Mouse (Mus musculus) lung, postnatal 0 days (tissue): ENCODE data around the gene Pitx2. TPM values are rescaled to one million over a fixed set of nuclear protein-coding genes. Genes with fewer than 3 reads are reported as not detected.

Experiments used
- ATAC-seq: fragments of 200-750 bp; cut with Nextera tagmentation; 2 replicates; pipeline ENCODE4 v1.8.0; 2017; ENCODE audit warnings: moderate library complexity
- DNase-seq: peaks from one replicate; pipeline ENCODE4 v3.0.0-alpha.2; 2016; ENCODE audit warnings: low spot score
- H3K27ac ChIP-seq: fragments of 300-500 bp; sonication (generic); 2 replicates; pipeline ENCODE4 v1.5.1; 2014; ENCODE audit warnings: antibody characterized with exemption, mild to moderate bottlenecking, low read length, mixed read lengths
- H3K27me3 ChIP-seq: fragments of 300-500 bp; sonication (generic); replicated peaks from 2 replicates; pipeline ENCODE4 v1.6.1; 2014; ENCODE audit warnings: low read length, mixed read lengths; ENCODE audit not compliant: insufficient read depth
- H3K36me3 ChIP-seq: fragments of 300-500 bp; sonication (generic); 2 replicates; pipeline ENCODE4 v1.6.1; 2014; ENCODE audit warnings: low read length, mixed read lengths; ENCODE audit not compliant: insufficient read depth
- H3K4me1 ChIP-seq: fragments of 300-500 bp; sonication (generic); 2 replicates; pipeline ENCODE4 v1.6.1; 2014; ENCODE audit warnings: antibody characterized with exemption, low read depth, low read length, mixed read lengths; ENCODE audit not compliant: insufficient read depth
- H3K4me2 ChIP-seq: fragments of 300-500 bp; sonication (generic); replicated peaks from 2 replicates; pipeline ENCODE4 v1.6.1; 2014; ENCODE audit warnings: low read depth, mild to moderate bottlenecking, low read length, moderate library complexity, mixed read lengths
- H3K4me3 ChIP-seq: fragments of 300-500 bp; sonication (generic); 2 replicates; pipeline ENCODE4 v1.5.1; 2014; ENCODE audit warnings: low read depth, low read length
- H3K9ac ChIP-seq: fragments of 300-500 bp; sonication (generic); replicated peaks from 2 replicates; pipeline ENCODE4 v1.6.1; 2014; ENCODE audit warnings: low read depth, mild to moderate bottlenecking
- H3K9me3 ChIP-seq: fragments of 300-500 bp; sonication (generic); 2 replicates; pipeline ENCODE4 v1.6.1; 2016; ENCODE audit warnings: low read length, mixed read lengths
- CTCF ChIP-seq: IDR thresholded peaks from 2 replicates; pipeline ENCODE4 v1.5.1; 2016; ENCODE audit warnings: antibody characterized with exemption, mild to moderate bottlenecking
- EP300 ChIP-seq: IDR thresholded peaks from 2 replicates; pipeline ENCODE4 v1.6.1; 2016; ENCODE audit warnings: antibody characterized with exemption, mild to moderate bottlenecking, control low read depth
- WGBS: fragments of 180-500 bp; shearing (Covaris S2); extraction: QIAGEN DNeasy Blood & Tissue Kit; methylation state at CpG from one replicate; pipeline ENCODE4 v1.1.7; 2014; 5-methylcytosine and 5-hydroxymethylcytosine counted together
- polyA plus RNA-seq: library from polyadenylated mRNA; unstranded; fragments of >200 nt; fragmentation: Nextera tagmentation; extraction: Ambion mirVana; gene quantifications from 2 replicates; pipeline ENCODE4 v1.2.1, GENCODE M21; 2015

Gene Pitx2
- polyA plus RNA-seq, 1 experiment from 2014 or later = 1.5 TPM

- peaks cover 88% of the 10 kb centered on the region for H3K27me3 ChIP-seq
- H3K4me3 ChIP-seq = peak overlapping the region; percentile 65
- no peaks in the 10 kb centered on the region; the same call in 1 of the 2 replicates for H3K9me3 ChIP-seq
- H3K4me1 ChIP-seq = 0 out of 2 replicates have a peak, but pooled peaks cover 4% of the 10 kb centered on the region
- under 1% methylated on average over 26 of the region's 31 CpGs for WGBS
- H3K4me2 ChIP-seq = peak overlapping the region; percentile 85
- H3K36me3 ChIP-seq = no peaks in the 10 kb centered on the region
- H3K9ac ChIP-seq = no peak overlapping the region
- no peak for TF ChIP-seq EP300
- TF ChIP-seq CTCF = no peak
- DNase-seq (no peak), ATAC-seq (no peak)
- H3K27ac ChIP-seq = no peak overlapping the region
These were observed 15.0 kb downstream of the Pitx2 start for GRCm38 (mm10) chr3:129214666-129215161.

- H3K4me3 ChIP-seq = peak overlapping the region; percentile 65
- peaks cover 88% of the 10 kb centered on the region for H3K27me3 ChIP-seq
- H3K9me3 ChIP-seq = no peaks in the 10 kb centered on the region; the same call in 1 of the 2 replicates
- TF ChIP-seq EP300 (no peak), CTCF (no peak)
- H3K36me3 ChIP-seq = no peaks in the 10 kb centered on the region
- H3K27ac ChIP-seq = no peak overlapping the region
- under 1% methylated on average over 26 of the region's 26 CpGs for WGBS
- ATAC-seq = no peak
- DNase-seq = no peak
- H3K9ac ChIP-seq = no peak overlapping the region
- peak overlapping the region; percentile 85 for H3K4me2 ChIP-seq
- H3K4me1 ChIP-seq = 0 out of 2 replicates have a peak, but pooled peaks cover 4% of the 10 kb centered on the region
These were observed 15.6 kb downstream of the Pitx2 start for GRCm38 (mm10) chr3:129215241-129215750.

DNA sequence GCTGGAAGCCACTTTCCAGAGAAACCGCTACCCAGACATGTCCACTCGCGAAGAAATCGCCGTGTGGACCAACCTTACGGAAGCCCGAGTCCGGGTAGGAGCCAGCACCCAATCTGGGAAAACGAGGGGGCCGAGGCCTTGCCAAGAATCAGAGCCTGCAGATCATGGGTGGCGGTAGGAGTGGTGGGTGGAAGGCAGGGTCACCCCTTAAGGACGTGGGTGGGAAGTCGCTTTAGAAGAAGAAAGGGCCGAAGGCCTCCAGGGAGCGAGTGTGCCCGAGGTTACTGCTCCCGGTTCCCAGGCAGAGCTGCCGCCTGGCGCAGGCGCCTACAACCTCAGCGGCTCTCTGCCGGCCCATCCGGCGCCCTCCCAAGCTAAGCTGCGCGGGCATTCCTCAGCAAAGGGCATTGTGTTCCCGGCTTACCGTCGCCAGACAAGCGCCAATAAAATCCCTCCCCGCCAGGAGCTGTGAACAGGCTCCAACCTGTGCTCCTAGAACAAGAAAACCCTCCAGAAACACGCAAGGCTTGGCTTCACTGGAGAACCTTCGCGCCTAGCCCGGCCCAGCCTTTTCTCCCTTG, 16.2 kb downstream of the Pitx2 start:
- 0 out of 2 replicates have a peak, but pooled peaks cover 4% of the 10 kb centered on the region for H3K4me1 ChIP-seq
- TF ChIP-seq EP300 (no peak), CTCF (no peak)
- peak overlapping the region; percentile 12 for H3K4me3 ChIP-seq
- H3K9me3 ChIP-seq = no peaks in the 10 kb centered on the region; the same call in 1 of the 2 replicates
- peaks cover 85% of the 10 kb centered on the region for H3K27me3 ChIP-seq
- DNase-seq (no peak), ATAC-seq (no peak)
- WGBS = 4% methylated on average over 35 of the region's 35 CpGs
- no peak overlapping the region for H3K27ac ChIP-seq
- peak overlapping the region; percentile 17 for H3K4me2 ChIP-seq
- no peaks in the 10 kb centered on the region for H3K36me3 ChIP-seq
- no peak overlapping the region for H3K9ac ChIP-seq

- Histone ChIP-seq H3K36me3 (no peaks in the 10 kb centered on the region), H3K4me2 (no peak overlapping the region), H3K4me1 (0 out of 2 replicates have a peak, but pooled peaks cover 4% of the 10 kb centered on the region), H3K27me3 (peaks cover 86% of the 10 kb centered on the region), H3K4me3 (no peak overlapping the region), H3K9me3 (no peaks in the 10 kb centered on the region; the same call in 1 of the 2 replicates), H3K9ac (no peak overlapping the region), H3K27ac (no peak overlapping the region)
- DNase-seq = no peak
- TF ChIP-seq EP300 (no peak), CTCF (no peak)
- 6% methylated on average over 9 of the region's 9 CpGs for WGBS
- ATAC-seq = no peak
These were observed 16.8 kb downstream of the Pitx2 start for GRCm38 (mm10) chr3:129216491-129216890.

- Histone ChIP-seq H3K27ac (no peak overlapping the region), H3K9me3 (no peaks in the 10 kb centered on the region; the same call in 1 of the 2 replicates), H3K4me2 (no peak overlapping the region), H3K27me3 (peaks cover 86% of the 10 kb centered on the region), H3K36me3 (no peaks in the 10 kb centered on the region), H3K4me1 (0 out of 2 replicates have a peak, but pooled peaks cover 4% of the 10 kb centered on the region), H3K4me3 (no peak overlapping the region), H3K9ac (no peak overlapping the region)
- DNase-seq (no peak), ATAC-seq (no peak)
- WGBS = 6% methylated on average over 34 of the region's 34 CpGs
- TF ChIP-seq EP300 = no peak
- no peak for TF ChIP-seq CTCF
These were observed 17.4 kb downstream of the Pitx2 start for GRCm38 (mm10) chr3:129216911-129217561.

DNA sequence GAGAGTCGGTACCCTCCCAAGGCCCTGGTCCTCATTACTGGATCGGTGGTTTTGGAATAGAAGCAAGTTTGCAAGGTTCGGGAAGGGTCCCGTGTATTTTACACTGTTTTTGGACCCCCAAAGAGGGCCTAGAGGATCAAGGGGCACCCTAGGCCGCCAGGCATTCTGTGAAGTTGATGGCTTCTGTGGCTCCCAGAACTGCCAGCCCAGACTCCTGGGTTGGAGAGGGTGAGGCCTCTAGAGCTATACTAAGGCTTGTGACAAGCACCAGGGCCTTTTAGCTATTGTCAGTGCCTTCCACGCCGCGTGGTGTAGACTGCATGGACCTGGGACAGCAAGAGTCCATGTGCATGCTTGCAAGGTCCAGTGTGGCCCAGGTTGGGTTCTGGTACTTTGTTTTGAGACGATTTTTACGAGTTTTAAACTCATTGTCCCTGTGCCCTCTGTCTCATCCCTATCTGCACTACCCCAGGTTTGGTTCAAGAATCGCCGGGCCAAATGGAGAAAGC, 18.2 kb downstream of the Pitx2 start:
- Histone ChIP-seq H3K4me2 (no peak overlapping the region), H3K4me3 (no peak overlapping the region), H3K27me3 (peaks cover 87% of the 10 kb centered on the region)

More for the DNA sequence above, 18.2 kb downstream of the Pitx2 start:
- no peaks in the 10 kb centered on the region; the same call in 1 of the 2 replicates for H3K9me3 ChIP-seq
- DNase-seq (no peak), ATAC-seq (no peak)
- WGBS = 7% methylated on average over 12 of the region's 12 CpGs
- no peaks in the 10 kb centered on the region for H3K36me3 ChIP-seq
- 0 out of 2 replicates have a peak, but pooled peaks cover 4% of the 10 kb centered on the region for H3K4me1 ChIP-seq
- H3K27ac ChIP-seq = no peak overlapping the region
- no peak overlapping the region for H3K9ac ChIP-seq
- TF ChIP-seq CTCF (no peak), EP300 (no peak)
